Mouse (Mus musculus): ENCODE data around the gene Yipf2. TPM values are rescaled to one million over a fixed set of nuclear protein-coding genes. Genes with fewer than 3 reads are reported as not detected.

Gene Yipf2
- polyA plus RNA-seq, 2 experiments, result 6.1 to 9.0 TPM

DNA sequence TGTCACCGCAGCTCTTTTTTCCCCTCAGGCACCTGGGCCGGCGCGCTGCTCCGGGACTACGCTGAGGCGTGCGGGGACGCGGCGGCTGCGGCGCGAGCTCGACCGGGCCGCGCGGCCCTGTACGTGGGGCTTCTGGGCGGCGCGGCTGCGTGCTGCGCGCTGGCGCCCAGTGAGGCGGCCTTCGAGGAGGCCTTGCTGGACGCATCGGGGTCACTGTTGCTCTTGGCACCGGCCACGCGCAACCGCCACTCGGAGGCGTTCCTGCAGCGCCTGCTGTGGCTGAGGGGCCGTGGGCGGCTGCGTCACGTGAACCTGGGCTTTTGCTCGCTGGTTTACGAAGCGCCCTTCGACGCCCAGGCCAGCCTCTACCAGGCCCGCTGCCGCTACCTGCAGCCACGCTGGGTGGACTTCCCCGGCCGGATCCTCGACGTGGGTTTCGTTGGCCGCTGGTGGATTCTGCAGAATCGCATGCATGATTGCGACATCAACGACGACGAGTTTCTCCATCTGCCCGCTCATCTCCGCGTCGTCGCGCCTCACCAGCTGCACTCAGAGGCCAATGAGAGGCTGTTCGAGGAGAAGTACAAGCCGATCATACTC lies 594 bp upstream of the Yipf2 start:
- DNase-seq (ENCODE audit: low read depth in 3 of 3, low spot score in 3 of 3) (peak in 1 of 3 experiments; percentile 23), ATAC-seq (ENCODE audit: insufficient read depth) (peak; percentile 75)
- Histone ChIP-seq H3K36me3 (replicated peaks; ENCODE audit: control insufficient read depth, insufficient read depth, low read depth) (peaks cover 7% of the 10 kb centered on the region), H3K9me3 (ENCODE audit: control insufficient read depth, low read length) (no peaks in the 10 kb centered on the region), H3K4me3 (ENCODE audit: insufficient read depth in 1 of 2, low read depth in 2 of 2, low read length in 2 of 2) (peak overlapping the region; percentile 63 to 89), H3K4me1 (replicated peaks; ENCODE audit: control insufficient read depth in 2 of 2, insufficient read depth in 2 of 2, low read length in 1 of 2) (peaks cover 0 to 14% of the 10 kb centered on the region in 2 experiments; a peak in 3 of 4 replicates), H3K9ac (replicated peaks) (peak overlapping the region; percentile 66), H3K4me2 (ENCODE audit: low read depth) (peak overlapping the region; percentile 80), H3K27ac (peak overlapping the region; percentile 68), H3K27me3 (ENCODE audit: control insufficient read depth, insufficient read depth, low read length) (no peaks in the 10 kb centered on the region)
- WGBS (ENCODE audit: insufficient replicate concordance), result under 1% methylated on average over 69 of the region's 69 CpGs
- TF ChIP-seq EP300 (IDR thresholded peaks at IDR 0.05; ENCODE audit: low read depth) (no peak), CTCF (IDR thresholded peaks at IDR 0.05; ENCODE audit: low read depth) (0 out of 2 replicates have a peak, but pooled peaks have one; percentile 7)

DNA sequence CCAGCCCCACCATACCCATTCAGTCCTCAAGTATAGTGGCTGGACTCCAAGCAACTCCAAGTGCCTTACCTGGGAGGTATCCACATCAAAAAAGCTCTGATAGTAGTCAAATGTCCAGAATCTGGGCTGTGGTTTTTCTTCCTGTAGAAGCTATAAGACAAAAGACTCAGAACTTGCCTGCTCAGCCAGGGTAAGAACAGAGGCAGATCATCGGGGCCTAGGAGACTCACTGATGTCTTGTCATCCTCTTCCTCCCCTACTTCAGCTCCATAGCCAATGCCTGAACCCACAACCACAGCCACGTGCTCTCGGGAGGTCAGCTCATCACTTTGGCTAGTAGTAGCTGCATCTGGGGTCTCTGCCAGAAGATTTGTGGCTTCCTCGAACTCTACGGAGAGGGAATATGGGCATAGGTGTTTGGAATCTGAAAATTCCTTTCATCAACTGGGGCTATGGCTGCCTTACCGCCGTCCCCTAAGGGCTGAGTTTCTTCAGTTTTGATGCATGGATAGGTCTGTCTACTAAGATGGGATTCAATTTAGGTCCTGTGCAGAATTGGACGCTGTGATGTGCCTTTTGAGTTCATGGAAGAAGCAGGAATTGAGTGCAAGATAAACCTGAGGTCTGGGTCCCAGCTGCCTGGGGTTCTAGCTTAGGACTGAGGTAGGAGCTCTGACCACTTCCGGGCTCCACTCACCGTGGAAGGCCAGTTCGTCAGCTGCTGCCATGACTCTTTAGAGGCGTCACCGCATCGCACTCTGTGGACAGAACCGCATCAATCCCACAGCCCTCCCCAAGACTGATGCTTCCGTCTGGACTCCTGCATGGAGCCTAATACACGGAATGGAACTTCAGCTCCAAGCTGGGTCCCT lies 561 bp downstream of the Yipf2 start:
- ATAC-seq (ENCODE audit: insufficient read depth), result peak; percentile 40
- peaks cover 0 to 14% of the 10 kb centered on the region in 2 experiments; a peak in 3 of 4 replicates for H3K4me1 ChIP-seq (replicated peaks; ENCODE audit: control insufficient read depth in 2 of 2, insufficient read depth in 2 of 2, low read length in 1 of 2)
- 16% methylated on average over 17 of the region's 17 CpGs for WGBS (ENCODE audit: insufficient replicate concordance)
- peak overlapping the region; percentile 80 for H3K4me2 ChIP-seq (ENCODE audit: low read depth)
- peak overlapping the region; percentile 66 for H3K9ac ChIP-seq (replicated peaks)
- peak overlapping the region; percentile 68 for H3K27ac ChIP-seq
- no peaks in the 10 kb centered on the region for H3K27me3 ChIP-seq (ENCODE audit: control insufficient read depth, insufficient read depth, low read length)
- DNase-seq (ENCODE audit: low read depth in 3 of 3, low spot score in 3 of 3), result peak in 1 of 3 experiments; percentile 16
- H3K9me3 ChIP-seq (ENCODE audit: control insufficient read depth, low read length), result no peaks in the 10 kb centered on the region
- H3K4me3 ChIP-seq (ENCODE audit: insufficient read depth in 1 of 2, low read depth in 2 of 2, low read length in 2 of 2), result peak overlapping the region; percentile 63 to 89
- no peak for TF ChIP-seq EP300 (IDR thresholded peaks at IDR 0.05; ENCODE audit: low read depth)
- no peak for TF ChIP-seq CTCF (IDR thresholded peaks at IDR 0.05; ENCODE audit: low read depth)
- H3K36me3 ChIP-seq (replicated peaks; ENCODE audit: control insufficient read depth, insufficient read depth, low read depth), result peaks cover 13% of the 10 kb centered on the region

DNA sequence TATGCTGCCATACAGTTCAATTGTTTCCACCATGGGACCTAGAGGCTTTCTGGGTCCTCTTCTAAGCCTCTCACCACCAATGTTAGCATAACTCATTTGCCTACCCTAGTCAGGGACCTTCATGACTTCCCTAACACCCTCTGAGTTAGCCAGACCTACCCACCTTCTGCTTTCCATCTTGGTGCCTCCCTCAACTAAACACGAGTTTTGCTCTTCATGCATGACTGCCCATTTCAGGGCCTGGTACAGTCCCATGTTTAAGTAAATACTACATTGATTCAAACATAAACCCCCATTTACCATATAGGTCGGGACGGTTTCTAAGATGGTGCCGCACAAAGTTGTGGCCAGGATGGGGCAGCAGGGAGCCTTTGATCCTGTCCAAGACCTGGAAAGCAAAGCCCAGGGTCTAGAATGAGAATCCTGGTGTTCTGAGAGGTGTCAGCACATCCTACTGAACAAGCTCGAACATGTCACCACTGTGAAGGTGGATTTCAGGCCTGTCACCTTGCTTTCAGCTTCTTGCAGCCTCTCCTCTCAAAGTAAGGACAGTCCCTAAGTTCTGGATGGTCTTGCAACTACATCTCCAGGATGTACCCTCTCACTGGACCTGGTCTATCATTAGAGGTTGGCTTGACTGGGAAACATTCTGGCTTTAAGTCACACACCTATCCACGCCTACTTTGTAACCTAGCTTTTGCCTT lies 1.3 kb downstream of the Yipf2 start:
- Histone ChIP-seq H3K27ac (no peak overlapping the region), H3K4me3 (ENCODE audit: insufficient read depth in 1 of 2, low read depth in 2 of 2, low read length in 2 of 2) (no peak overlapping the region), H3K4me2 (ENCODE audit: low read depth) (peak overlapping the region; percentile 80; the same call in 1 of the 2 replicates), H3K36me3 (replicated peaks; ENCODE audit: control insufficient read depth, insufficient read depth, low read depth) (peaks cover 21% of the 10 kb centered on the region), H3K27me3 (ENCODE audit: control insufficient read depth, insufficient read depth, low read length) (no peaks in the 10 kb centered on the region), H3K9ac (replicated peaks) (no peak overlapping the region), H3K9me3 (ENCODE audit: control insufficient read depth, low read length) (no peaks in the 10 kb centered on the region), H3K4me1 (replicated peaks; ENCODE audit: control insufficient read depth in 2 of 2, insufficient read depth in 2 of 2, low read length in 1 of 2) (peaks cover 0 to 14% of the 10 kb centered on the region in 2 experiments; a peak in 3 of 4 replicates)
- no peak for TF ChIP-seq CTCF (IDR thresholded peaks at IDR 0.05; ENCODE audit: low read depth)
- DNase-seq (ENCODE audit: low read depth in 3 of 3, low spot score in 3 of 3), result no peak
- 73% methylated on average over 6 of the region's 6 CpGs for WGBS (ENCODE audit: insufficient replicate concordance)
- ATAC-seq (ENCODE audit: insufficient read depth), result no peak

DNA sequence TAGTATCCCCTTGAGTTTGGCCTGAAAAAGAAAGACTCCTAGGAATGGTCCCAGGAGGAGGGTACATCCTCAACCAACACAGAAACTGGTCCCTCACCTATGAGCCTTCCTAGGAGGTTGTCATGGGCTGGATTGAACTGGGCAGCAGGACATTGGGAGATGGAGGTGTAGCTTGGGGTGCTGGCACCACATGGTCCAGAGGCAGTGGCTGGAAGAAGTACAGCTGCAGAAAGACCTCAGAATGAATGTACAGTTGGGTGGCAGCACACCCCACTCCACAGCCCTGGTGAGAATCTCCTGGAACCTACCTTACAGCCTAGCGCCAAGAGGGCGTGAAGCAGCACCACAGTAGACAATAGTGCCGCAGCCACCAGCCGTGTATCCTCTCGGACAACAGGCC lies 3.1 kb downstream of the Yipf2 start:
- Histone ChIP-seq H3K9me3 (ENCODE audit: control insufficient read depth, low read length) (no peaks in the 10 kb centered on the region), H3K4me3 (ENCODE audit: insufficient read depth in 1 of 2, low read depth in 2 of 2, low read length in 2 of 2) (no peak overlapping the region), H3K4me1 (replicated peaks; ENCODE audit: control insufficient read depth in 2 of 2, insufficient read depth in 2 of 2, low read length in 1 of 2) (peaks cover 0 to 14% of the 10 kb centered on the region in 2 experiments; a peak in 3 of 4 replicates), H3K27ac (no peak overlapping the region), H3K4me2 (ENCODE audit: low read depth) (no peak overlapping the region), H3K27me3 (ENCODE audit: control insufficient read depth, insufficient read depth, low read length) (no peaks in the 10 kb centered on the region), H3K9ac (replicated peaks) (no peak overlapping the region), H3K36me3 (replicated peaks; ENCODE audit: control insufficient read depth, insufficient read depth, low read depth) (peaks cover 36% of the 10 kb centered on the region)
- no peak for DNase-seq (ENCODE audit: low read depth in 3 of 3, low spot score in 3 of 3)
- no peak for ATAC-seq (ENCODE audit: insufficient read depth)
- TF ChIP-seq CTCF (IDR thresholded peaks at IDR 0.05; ENCODE audit: low read depth) (no peak), EP300 (IDR thresholded peaks at IDR 0.05; ENCODE audit: low read depth) (no peak)
- 85% methylated on average over 5 of the region's 5 CpGs for WGBS (ENCODE audit: insufficient replicate concordance)
